Mouse (Mus musculus) cerebellum, postnatal 25 days (tissue): ENCODE measurements around the gene Trim34b.
"Not testable (repeated sequence)": the region's sequence is repeated elsewhere in the genome, so short reads cannot be mapped to it uniquely, and the experiment has no call there.

ENCODE experiments used
- DNase-seq, 2 experiments: peaks; one replicate each; pipeline ENCODE4 v3.0.0; 2021; ENCODE audit warnings: mixed read lengths in 2 of 2

Trim34b gene

GRCm38 (mm10) chr7:104329171-104329570 lies at the start of gene Trim34b:
TSS of gene Trim34b (plus strand) at chr7:104329471.
- not testable (repeated sequence) for DNase-seq

- DNase-seq = not testable (repeated sequence)
These were observed 41.5 kb upstream of the Trim34b start, which contains the start of gene Trim5 for GRCm38 (mm10) chr7:104287576-104288443. TSS of gene Trim5 (minus strand) at chr7:104288094.

- DNase-seq = no peak
These were observed 38.6 kb upstream of the Trim34b start for GRCm38 (mm10) chr7:104290641-104291040.

- no peak for DNase-seq
These were observed 37.5 kb upstream of the Trim34b start for GRCm38 (mm10) chr7:104291638-104292400.

GRCm38 (mm10) chr7:104314796-104315353 lies 14.4 kb upstream of the Trim34b start:
- DNase-seq = no peak

GRCm38 (mm10) chr7:104315369-104316080 lies 13.7 kb upstream of the Trim34b start, which contains the start of gene Trim12a:
TSS of gene Trim12a (minus strand) at chr7:104315466.
- DNase-seq = not testable (repeated sequence)

GRCm38 (mm10) chr7:104322028-104322427 lies 7.2 kb upstream of the Trim34b start:
- no peak for DNase-seq

- not testable (repeated sequence) for DNase-seq
These were observed 6.3 kb downstream of the Trim34b start for GRCm38 (mm10) chr7:104335547-104335946.

- DNase-seq = not testable (repeated sequence)
These were observed 11.5 kb downstream of the Trim34b start for GRCm38 (mm10) chr7:104340744-104341143.

GRCm38 (mm10) chr7:104348043-104348442 lies 18.8 kb downstream of the Trim34b start:
- not testable (repeated sequence) for DNase-seq

- peak in 1 of 2 experiments; percentile 2 for DNase-seq
These were observed 23.7 kb downstream of the Trim34b start, which contains the start of gene Trim12c for GRCm38 (mm10) chr7:104352717-104353599. TSS of gene Trim12c (minus strand) at chr7:104353362.

- no peak for DNase-seq
These were observed 24.3 kb downstream of the Trim34b start for GRCm38 (mm10) chr7:104353600-104353967.

- no peak for DNase-seq
These were observed 37.1 kb downstream of the Trim34b start for GRCm38 (mm10) chr7:104366339-104366738.

- DNase-seq = no peak
These were observed 40.6 kb downstream of the Trim34b start, which contains the start of gene Trim30b for GRCm38 (mm10) chr7:104369736-104370414. TSS of gene Trim30b (minus strand) at chr7:104369884.
